ENCODE assay signal across 29 mouse cellular contexts in genomic region chr11:22732907-22733306, GRCm38 (mm10).
DNase-seq lines count a peak whose midpoint lies in the region; ATAC-seq and TF ChIP-seq lines count a peak whose summit lies in the region.
"Had no signal": no experiment of that assay in that cellular context is flagged by ENCODE, and none has a peak within 500 bp of the region (broad histone marks: within the 10 kb centered on the region; RNA-seq: fewer than 3 reads in every experiment).

No protein-coding gene starts in this region.

- H3K9ac ChIP-seq in liver, postnatal 0 days (replicated peaks) = no peak overlapping the region
- H3K9ac ChIP-seq in midbrain, embryonic 14.5 days (replicated peaks; ENCODE audit: low read length) = no peak overlapping the region
- H3K9ac ChIP-seq: embryonic facial prominence, embryonic 12.5 days; embryonic facial prominence, embryonic 15.5 days; forebrain, embryonic 13.5 days; heart, embryonic 12.5 days; heart, embryonic 15.5 days; hindbrain, embryonic 13.5 days; intestine, embryonic 15.5 days had no signal

- no peak overlapping the region for H3K27ac ChIP-seq in liver, postnatal 0 days (ENCODE audit: low read depth)
- no peak overlapping the region for H3K27ac ChIP-seq in midbrain, embryonic 14.5 days (replicated peaks; ENCODE audit: low read depth, low read length)
- H3K27ac ChIP-seq: embryonic facial prominence, embryonic 12.5 days; embryonic facial prominence, embryonic 15.5 days; forebrain, embryonic 10.5 days; forebrain, embryonic 13.5 days; heart, embryonic 15.5 days; hindbrain, embryonic 10.5 days; hindbrain, embryonic 13.5 days; intestine, embryonic 15.5 days had no signal

- 75% methylated on average over 4 of the region's 4 CpGs for WGBS in liver, postnatal 0 days (ENCODE audit: insufficient replicate concordance)
- 86% methylated on average over 4 of the region's 4 CpGs for WGBS in midbrain, embryonic 14.5 days

- no peaks in the 10 kb centered on the region for H3K9me3 ChIP-seq in liver, postnatal 0 days (ENCODE audit: low read length)
- no peaks in the 10 kb centered on the region for H3K9me3 ChIP-seq in midbrain, embryonic 14.5 days (ENCODE audit: control insufficient read depth, low read length)
- H3K9me3 ChIP-seq: embryonic facial prominence, embryonic 12.5 days; embryonic facial prominence, embryonic 15.5 days; forebrain, embryonic 10.5 days; forebrain, embryonic 13.5 days; heart, embryonic 15.5 days; hindbrain, embryonic 13.5 days; intestine, embryonic 15.5 days had no signal

- no peaks in the 10 kb centered on the region for H3K4me1 ChIP-seq in liver, postnatal 0 days (ENCODE audit: insufficient read depth)
- H3K4me1 ChIP-seq in midbrain, embryonic 14.5 days (ENCODE audit: control insufficient read depth, insufficient read depth, low read length) = no peaks in the 10 kb centered on the region
- H3K4me1 ChIP-seq: embryonic facial prominence, embryonic 12.5 days; embryonic facial prominence, embryonic 15.5 days; forebrain, embryonic 10.5 days; forebrain, embryonic 13.5 days; heart, embryonic 12.5 days; heart, embryonic 15.5 days; hindbrain, embryonic 10.5 days; hindbrain, embryonic 13.5 days; intestine, embryonic 15.5 days had no signal

- H3K4me2 ChIP-seq in liver, postnatal 0 days (ENCODE audit: low read depth, low read length) = no peak overlapping the region
- H3K4me2 ChIP-seq in midbrain, embryonic 14.5 days (ENCODE audit: low read length) = no peak overlapping the region
- H3K4me2 ChIP-seq: embryonic facial prominence, embryonic 12.5 days; embryonic facial prominence, embryonic 15.5 days; forebrain, embryonic 13.5 days; heart, embryonic 12.5 days; heart, embryonic 15.5 days; hindbrain, embryonic 13.5 days; intestine, embryonic 15.5 days had no signal

- H3K27me3 ChIP-seq in liver, postnatal 0 days (ENCODE audit: insufficient read depth, low read length) = no peaks in the 10 kb centered on the region
- no peaks in the 10 kb centered on the region for H3K27me3 ChIP-seq in midbrain, embryonic 14.5 days (ENCODE audit: control insufficient read depth, insufficient read depth, low read length)
- H3K27me3 ChIP-seq: embryonic facial prominence, embryonic 12.5 days; embryonic facial prominence, embryonic 15.5 days; forebrain, embryonic 13.5 days; heart, embryonic 12.5 days; heart, embryonic 15.5 days; hindbrain, embryonic 13.5 days; intestine, embryonic 15.5 days had no signal

- TF ChIP-seq CTCF in liver, postnatal 0 days (IDR thresholded peaks at IDR 0.05; ENCODE audit: low read depth) = no peak

- DNase-seq in 3T3-L1 (ENCODE audit: low read depth, low spot score) (peak; percentile 89), NIH3T3 (ENCODE audit: low read depth) (peak; percentile 56)
- peak; percentile 32 for DNase-seq in fibroblast of lung, adult 2 months (ENCODE audit: low read depth)
- DNase-seq in liver, postnatal 0 days = no peak
- no peak for DNase-seq in adrenal gland, adult (ENCODE audit: inconsistent age in 2 of 2, low spot score in 1 of 2)
- DNase-seq in midbrain, embryonic 14.5 days = no peak
- DNase-seq: adrenal gland, adult 2 months; adrenal gland, postnatal 14 days; cerebellum, adult 11 months; cerebellum, adult 2 months; cerebellum, adult 9-11 months; cerebellum, postnatal 25 days; gastrocnemius, postnatal 10 days; heart, adult 18-20 months; heart, postnatal 10 days; heart, postnatal 36 days had no signal

- TF ChIP-seq EP300 in liver, postnatal 0 days (IDR thresholded peaks at IDR 0.05; ENCODE audit: low read depth) = no peak

- no peaks in the 10 kb centered on the region for H3K36me3 ChIP-seq in liver, postnatal 0 days (replicated peaks; ENCODE audit: insufficient read depth, low read length)
- H3K36me3 ChIP-seq in midbrain, embryonic 14.5 days (ENCODE audit: control insufficient read depth, insufficient read depth, low read length) = no peaks in the 10 kb centered on the region
- H3K36me3 ChIP-seq: embryonic facial prominence, embryonic 12.5 days; embryonic facial prominence, embryonic 15.5 days; forebrain, embryonic 10.5 days; heart, embryonic 12.5 days; heart, embryonic 15.5 days; hindbrain, embryonic 10.5 days; hindbrain, embryonic 13.5 days; intestine, embryonic 15.5 days had no signal

- no peak for ATAC-seq in liver, postnatal 0 days
- ATAC-seq in midbrain, embryonic 14.5 days (ENCODE audit: low FRiP score, low TSS enrichment) = no peak
- ATAC-seq: CD4-positive, CD25-positive, alpha-beta regulatory T cell, adult 4 months; forebrain, embryonic 13.5 days; forebrain, embryonic 16.5 days; hindbrain, embryonic 16.5 days; intestine, embryonic 15.5 days had no signal

- H3K4me3 ChIP-seq in liver, postnatal 0 days (ENCODE audit: low read depth, low read length) = no peak overlapping the region
- H3K4me3 ChIP-seq in midbrain, embryonic 14.5 days (replicated peaks; ENCODE audit: low read depth, low read length) = no peak overlapping the region
- H3K4me3 ChIP-seq: embryonic facial prominence, embryonic 12.5 days; embryonic facial prominence, embryonic 15.5 days; erythroblast, embryonic 14.5 days; forebrain, embryonic 10.5 days; forebrain, embryonic 13.5 days; heart, embryonic 12.5 days; heart, embryonic 15.5 days; hindbrain, embryonic 10.5 days; hindbrain, embryonic 13.5 days; intestine, embryonic 15.5 days had no signal

Comparison
In these comparisons a context has a peak if more than half of its experiments do, and no peak if none do; other contexts are left out.
1. DNase-seq: peak in 3T3-L1 (single experiment), NIH3T3 (single experiment) and fibroblast of lung, adult 2 months (single experiment); none in liver, postnatal 0 days (single experiment), adrenal gland, adult (0 of 2) and midbrain, embryonic 14.5 days (single experiment).